Mouse (Mus musculus): ENCODE data around the gene Cpb2. TPM values are rescaled to one million over a fixed set of nuclear protein-coding genes. Genes with fewer than 3 reads are reported as not detected.

Gene Cpb2
- polyA plus RNA-seq, 1 experiment from 2014 or later = 0.87 TPM

GRCm38 (mm10) chr14:75246024-75247000 lies 4.2 kb downstream of the Cpb2 start:
- Histone ChIP-seq H3K4me2 (no peak overlapping the region), H3K36me3 (no peaks in the 10 kb centered on the region), H3K9me3 (replicated peaks) (no peaks in the 10 kb centered on the region), H3K27me3 (replicated peaks) (no peaks in the 10 kb centered on the region), H3K4me1 (replicated peaks) (no peaks in the 10 kb centered on the region), H3K4me3 (no peak overlapping the region), H3K27ac (ENCODE audit: poor library complexity, severe bottlenecking) (no peak overlapping the region), H3K9ac (no peak overlapping the region)
- no peak for ATAC-seq (ENCODE audit: insufficient number of reproducible peaks, low FRiP score)
- WGBS = 70% methylated on average over 11 of the region's 11 CpGs

DNA sequence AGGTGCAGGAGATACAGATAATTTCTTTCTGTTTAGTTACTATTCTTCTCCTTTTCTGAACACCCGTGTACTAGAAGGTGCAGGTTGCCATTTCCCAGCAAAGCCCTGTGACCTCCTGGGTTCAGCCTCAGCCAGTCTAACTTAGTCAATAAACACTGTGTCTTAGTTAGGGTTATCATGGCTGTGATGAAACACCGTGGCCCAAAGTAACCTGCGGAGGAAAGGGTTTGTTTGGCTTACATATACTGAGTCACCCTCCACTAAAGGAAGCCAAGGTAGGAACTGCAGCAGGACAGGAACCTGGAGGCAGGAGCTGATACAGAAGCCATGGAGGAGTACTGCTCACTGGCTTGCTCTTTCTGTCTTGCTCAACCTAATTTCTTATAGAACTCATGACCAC lies 8.3 kb downstream of the Cpb2 start:
- WGBS = 71% methylated on average over 3 of the region's 3 CpGs
- Histone ChIP-seq H3K4me2 (no peak overlapping the region), H3K27ac (ENCODE audit: poor library complexity, severe bottlenecking) (no peak overlapping the region), H3K4me1 (replicated peaks) (no peaks in the 10 kb centered on the region), H3K4me3 (no peak overlapping the region), H3K36me3 (no peaks in the 10 kb centered on the region), H3K27me3 (replicated peaks) (no peaks in the 10 kb centered on the region), H3K9me3 (replicated peaks) (no peaks in the 10 kb centered on the region), H3K9ac (no peak overlapping the region)
- no peak for ATAC-seq (ENCODE audit: insufficient number of reproducible peaks, low FRiP score)

- no peak for ATAC-seq (ENCODE audit: insufficient number of reproducible peaks, low FRiP score)
- no peaks in the 10 kb centered on the region for H3K9me3 ChIP-seq (replicated peaks)
- H3K36me3 ChIP-seq = no peaks in the 10 kb centered on the region
- H3K27ac ChIP-seq (ENCODE audit: poor library complexity, severe bottlenecking) = no peak overlapping the region
- no peak overlapping the region for H3K9ac ChIP-seq
- H3K4me3 ChIP-seq = no peak overlapping the region
- no peak overlapping the region for H3K4me2 ChIP-seq
- WGBS = 40% methylated on average over 5 of the region's 5 CpGs
- no peaks in the 10 kb centered on the region for H3K4me1 ChIP-seq (replicated peaks)
- H3K27me3 ChIP-seq (replicated peaks) = no peaks in the 10 kb centered on the region
Measured at GRCm38 (mm10) chr14:75256521-75256920, 14.4 kb downstream of the Cpb2 start.

DNA sequence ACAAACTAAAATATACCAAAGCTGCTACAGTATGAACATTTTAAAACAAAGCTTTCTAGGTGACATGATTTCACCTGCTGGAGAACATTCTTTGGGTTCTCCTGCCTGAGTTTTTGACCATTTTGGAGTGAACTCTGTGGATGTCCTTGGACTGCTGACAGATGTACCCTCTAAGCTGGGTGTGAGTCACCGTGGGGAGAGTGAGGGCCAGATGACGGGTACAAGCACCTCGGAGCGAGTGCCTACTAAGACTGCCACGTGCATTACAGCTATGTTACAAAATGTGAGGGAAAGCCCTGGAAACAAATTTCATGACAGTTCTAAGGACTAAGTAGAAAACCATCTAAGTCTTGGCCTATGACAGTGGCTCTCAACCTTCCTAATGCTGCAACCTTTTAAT lies 27.4 kb downstream of the Cpb2 start:
- WGBS = 64% methylated on average over 5 of the region's 5 CpGs

GRCm38 (mm10) chr14:75279716-75280115 lies 37.6 kb downstream of the Cpb2 start:
- H3K4me3 ChIP-seq = no peak overlapping the region
- no peaks in the 10 kb centered on the region for H3K36me3 ChIP-seq
- H3K4me1 ChIP-seq (replicated peaks) = no peaks in the 10 kb centered on the region
- 0 out of 2 replicates have a peak, but pooled peaks cover 5% of the 10 kb centered on the region for H3K27me3 ChIP-seq (replicated peaks)
- H3K9me3 ChIP-seq (replicated peaks) = no peaks in the 10 kb centered on the region
- no peak for ATAC-seq (ENCODE audit: insufficient number of reproducible peaks, low FRiP score)
- WGBS = 83% methylated on average over 6 of the region's 6 CpGs
- no peak overlapping the region for H3K27ac ChIP-seq (ENCODE audit: poor library complexity, severe bottlenecking)
- H3K9ac ChIP-seq = no peak overlapping the region
- no peak overlapping the region for H3K4me2 ChIP-seq

More for the DNA sequence above, 27.4 kb downstream of the Cpb2 start:
- Histone ChIP-seq H3K27ac (ENCODE audit: poor library complexity, severe bottlenecking) (no peak overlapping the region), H3K4me3 (no peak overlapping the region), H3K9me3 (replicated peaks) (no peaks in the 10 kb centered on the region), H3K36me3 (no peaks in the 10 kb centered on the region), H3K4me1 (replicated peaks) (no peaks in the 10 kb centered on the region), H3K4me2 (no peak overlapping the region), H3K27me3 (replicated peaks) (no peaks in the 10 kb centered on the region), H3K9ac (no peak overlapping the region)
- ATAC-seq (ENCODE audit: insufficient number of reproducible peaks, low FRiP score) = no peak

- WGBS = 41% methylated on average over 5 of the region's 5 CpGs
Measured at GRCm38 (mm10) chr14:75280406-75280805, 38.3 kb downstream of the Cpb2 start.

GRCm38 (mm10) chr14:75283609-75284192 lies 41.6 kb downstream of the Cpb2 start:
- peak overlapping the region; percentile 85 for H3K4me3 ChIP-seq
- no peaks in the 10 kb centered on the region for H3K36me3 ChIP-seq
- 0 out of 2 replicates have a peak, but pooled peaks cover 5% of the 10 kb centered on the region for H3K27me3 ChIP-seq (replicated peaks)
- 0 out of 2 replicates have a peak, but pooled peaks cover 5% of the 10 kb centered on the region for H3K4me1 ChIP-seq (replicated peaks)
- peak overlapping the region; percentile 64 for H3K9ac ChIP-seq
- H3K9me3 ChIP-seq (replicated peaks) = no peaks in the 10 kb centered on the region
- H3K4me2 ChIP-seq = peak overlapping the region; percentile 88
- peak; percentile 37 for ATAC-seq (ENCODE audit: insufficient number of reproducible peaks, low FRiP score)
- WGBS = 5% methylated on average over 19 of the region's 19 CpGs
- no peak overlapping the region for H3K27ac ChIP-seq (ENCODE audit: poor library complexity, severe bottlenecking)

More at GRCm38 (mm10) chr14:75280406-75280805, 38.3 kb downstream of the Cpb2 start:
- Histone ChIP-seq H3K9ac (no peak overlapping the region), H3K4me1 (replicated peaks) (0 out of 2 replicates have a peak, but pooled peaks cover 3% of the 10 kb centered on the region), H3K4me2 (no peak overlapping the region), H3K4me3 (no peak overlapping the region), H3K27ac (ENCODE audit: poor library complexity, severe bottlenecking) (no peak overlapping the region), H3K27me3 (replicated peaks) (0 out of 2 replicates have a peak, but pooled peaks cover 5% of the 10 kb centered on the region), H3K9me3 (replicated peaks) (no peaks in the 10 kb centered on the region), H3K36me3 (no peaks in the 10 kb centered on the region)
- ATAC-seq (ENCODE audit: insufficient number of reproducible peaks, low FRiP score) = no peak

GRCm38 (mm10) chr14:75284193-75284915 lies 42.3 kb downstream of the Cpb2 start, which contains the start of gene Zc3h13:
TSS of gene Zc3h13 (plus strand) at chr14:75284373.
- 0 out of 2 replicates have a peak, but pooled peaks cover 5% of the 10 kb centered on the region for H3K4me1 ChIP-seq (replicated peaks)
- H3K9ac ChIP-seq = peak within 1 kb of the TSS; percentile 84
- WGBS = under 1% methylated on average over 54 of the region's 61 CpGs
- ATAC-seq (ENCODE audit: insufficient number of reproducible peaks, low FRiP score) = peak; percentile 99
- H3K36me3 ChIP-seq = no peaks in the 10 kb centered on the region
- H3K27ac ChIP-seq (ENCODE audit: poor library complexity, severe bottlenecking) = peak within 1 kb of the TSS; percentile 80
- no peaks in the 10 kb centered on the region for H3K9me3 ChIP-seq (replicated peaks)
- H3K4me3 ChIP-seq = peak within 1 kb of the TSS; percentile 85
- peak within 1 kb of the TSS; percentile 88 for H3K4me2 ChIP-seq
- 0 out of 2 replicates have a peak, but pooled peaks cover 1% of the 10 kb centered on the region for H3K27me3 ChIP-seq (replicated peaks)

DNA sequence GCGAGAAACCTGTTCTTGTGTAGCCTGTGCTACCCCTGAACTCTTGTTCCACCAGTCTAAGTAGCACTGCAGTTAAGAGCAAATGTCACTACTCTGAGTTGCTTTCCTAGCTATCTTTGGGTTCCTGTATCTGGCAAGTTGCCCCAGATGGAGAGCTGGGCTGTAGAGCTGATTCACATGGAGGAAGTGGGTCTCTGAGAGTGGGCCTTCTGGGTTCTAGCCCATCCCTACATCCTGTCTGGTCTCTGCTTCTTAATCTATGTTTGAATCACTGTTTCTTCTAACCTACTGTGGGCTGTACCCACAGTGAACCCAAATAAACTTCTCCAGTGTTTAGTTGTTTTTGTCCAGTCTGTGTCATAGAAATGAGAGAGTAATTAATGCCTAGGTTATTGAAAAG lies 59.0 kb downstream of the Cpb2 start:
- Histone ChIP-seq H3K4me3 (no peak overlapping the region), H3K4me1 (replicated peaks) (peaks cover 5% of the 10 kb centered on the region; the same call in 1 of the 2 replicates), H3K27ac (ENCODE audit: poor library complexity, severe bottlenecking) (no peak overlapping the region), H3K36me3 (no peaks in the 10 kb centered on the region), H3K9ac (no peak overlapping the region), H3K4me2 (no peak overlapping the region), H3K27me3 (replicated peaks) (no peaks in the 10 kb centered on the region), H3K9me3 (replicated peaks) (no peaks in the 10 kb centered on the region)
- 88% methylated on average over 1 of the region's 1 CpGs for WGBS
- ATAC-seq (ENCODE audit: insufficient number of reproducible peaks, low FRiP score) = no peak

DNA sequence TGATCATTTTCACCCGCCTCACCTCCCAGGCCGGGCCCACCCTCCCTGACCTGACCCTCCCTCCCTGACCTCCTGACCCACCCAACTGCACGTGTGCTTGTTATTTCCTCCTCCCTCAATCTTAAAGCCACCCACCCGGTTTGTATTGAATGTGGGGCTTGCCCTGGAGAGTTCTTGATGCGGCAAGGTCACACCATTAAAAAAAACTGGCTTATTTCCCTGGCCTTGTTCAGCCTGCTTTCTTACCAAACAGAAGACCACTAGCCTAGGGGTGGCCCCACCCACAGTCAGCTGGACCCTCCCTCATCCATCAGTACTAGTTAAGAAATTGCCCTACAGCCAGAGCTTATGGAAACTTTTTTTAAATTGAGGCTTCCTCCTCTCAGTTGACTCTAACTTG lies 61.7 kb downstream of the Cpb2 start:
- H3K4me2 ChIP-seq = no peak overlapping the region
- no peak for ATAC-seq (ENCODE audit: insufficient number of reproducible peaks, low FRiP score)
- H3K36me3 ChIP-seq = no peaks in the 10 kb centered on the region
- H3K9ac ChIP-seq = no peak overlapping the region
- no peak overlapping the region for H3K27ac ChIP-seq (ENCODE audit: poor library complexity, severe bottlenecking)
- H3K27me3 ChIP-seq (replicated peaks) = no peaks in the 10 kb centered on the region
- no peaks in the 10 kb centered on the region for H3K9me3 ChIP-seq (replicated peaks)
- peaks cover 5% of the 10 kb centered on the region; the same call in 1 of the 2 replicates for H3K4me1 ChIP-seq (replicated peaks)
- 70% methylated on average over 5 of the region's 5 CpGs for WGBS
- no peak overlapping the region for H3K4me3 ChIP-seq
